Mouse (Mus musculus) embryonic facial prominence, embryonic 10.5 days (tissue): Measurements from ENCODE around the gene Krtap9-5. TPM values are rescaled to one million over a fixed set of nuclear protein-coding genes. Genes with fewer than 3 reads are reported as not detected.

ENCODE experiments used
- DNase-seq: peaks from one replicate; pipeline ENCODE4 v3.0.0-alpha.2; 2017; ENCODE audit warnings: low spot score
- H3K27ac ChIP-seq: fragments of 300-500 bp; sonication (generic); replicated peaks from 2 replicates; pipeline ENCODE4 v1.5.1; 2016; ENCODE audit warnings: mild to moderate bottlenecking
- H3K27me3 ChIP-seq: fragments of 300-500 bp; sonication (generic); replicated peaks from 2 replicates; pipeline ENCODE4 v1.6.1; 2016; ENCODE audit warnings: low read depth, mild to moderate bottlenecking; ENCODE audit not compliant: poor library complexity, severe bottlenecking
- H3K36me3 ChIP-seq: fragments of 300-500 bp; sonication (generic); replicated peaks from 2 replicates; pipeline ENCODE4 v1.6.1; 2016; ENCODE audit warnings: mild to moderate bottlenecking, moderate library complexity
- H3K4me1 ChIP-seq: fragments of 300-500 bp; sonication (generic); 2 replicates; pipeline ENCODE4 v1.6.1; 2016
- H3K4me3 ChIP-seq: fragments of 300-500 bp; sonication (generic); 2 replicates; pipeline ENCODE4 v1.5.1; 2016; ENCODE audit warnings: mild to moderate bottlenecking, moderate library complexity
- H3K9me3 ChIP-seq: fragments of 300-500 bp; sonication (generic); 2 replicates; pipeline ENCODE4 v1.6.1; 2016; ENCODE audit warnings: mild to moderate bottlenecking
- WGBS: fragments of 180-500 bp; shearing (Covaris S2); methylation state at CpG from one replicate; pipeline ENCODE4 v1.1.7; 2016; 5-methylcytosine and 5-hydroxymethylcytosine counted together
- polyA plus RNA-seq: library from polyadenylated mRNA; unstranded; fragments of >200 nt; fragmentation: Nextera tagmentation; extraction: Ambion mirVana; gene quantifications from 2 replicates; pipeline ENCODE4 v1.2.1, GENCODE M21; 2016

Krtap9-5 gene
- polyA plus RNA-seq = not detected in 2 replicates

GRCm38 (mm10) chr11:99948175-99948574 is at the start of gene Krtap9-5:
Gene Krtap9-5 (plus strand): TSS chr11:99948475.
- no peak for DNase-seq
- Histone ChIP-seq H3K9me3 (no peaks in the 10 kb centered on the region; the same call in 1 of the 2 replicates), H3K36me3 (no peaks in the 10 kb centered on the region), H3K27ac (no peak within 1 kb of the TSS), H3K4me1 (no peaks in the 10 kb centered on the region), H3K27me3 (no peaks in the 10 kb centered on the region), H3K4me3 (no peak within 1 kb of the TSS)
- WGBS = 88% methylated on average over 2 of the region's 2 CpGs

- H3K9me3 ChIP-seq = no peaks in the 10 kb centered on the region
- H3K36me3 ChIP-seq = no peaks in the 10 kb centered on the region
- H3K4me3 ChIP-seq = no peak within 1 kb of the TSS
- WGBS = 88% methylated on average over 2 of the region's 2 CpGs
- H3K27ac ChIP-seq = no peak within 1 kb of the TSS
- no peak for DNase-seq
- H3K4me1 ChIP-seq = no peaks in the 10 kb centered on the region
- H3K27me3 ChIP-seq = no peaks in the 10 kb centered on the region
Measured at GRCm38 (mm10) chr11:99907620-99908019, 40.7 kb upstream of the Krtap9-5 start, which contains the start of gene Krtap31-1. Gene Krtap31-1 (plus strand): TSS chr11:99907920.

- Histone ChIP-seq H3K4me3 (no peak within 1 kb of the TSS), H3K27me3 (no peaks in the 10 kb centered on the region; the same call in 1 of the 2 replicates), H3K4me1 (no peaks in the 10 kb centered on the region), H3K9me3 (no peaks in the 10 kb centered on the region), H3K27ac (no peak within 1 kb of the TSS), H3K36me3 (no peaks in the 10 kb centered on the region)
- no peak for DNase-seq
- WGBS = 89% methylated on average over 3 of the region's 3 CpGs
Measured at GRCm38 (mm10) chr11:99914451-99914850, 33.8 kb upstream of the Krtap9-5 start, which contains the start of gene Gm11565. Gene Gm11565 (plus strand): TSS chr11:99914751.

- no peak for DNase-seq
- Histone ChIP-seq H3K9me3 (no peaks in the 10 kb centered on the region), H3K27me3 (no peaks in the 10 kb centered on the region), H3K36me3 (no peaks in the 10 kb centered on the region), H3K4me3 (no peak within 1 kb of the TSS), H3K4me1 (no peaks in the 10 kb centered on the region), H3K27ac (no peak within 1 kb of the TSS)
- WGBS = 85% methylated on average over 1 of the region's 1 CpGs
Measured at GRCm38 (mm10) chr11:99935991-99936390, 12.3 kb upstream of the Krtap9-5 start, which contains the start of gene Krtap31-2. Gene Krtap31-2 (plus strand): TSS chr11:99936291.

- Histone ChIP-seq H3K36me3 (no peaks in the 10 kb centered on the region), H3K9me3 (no peaks in the 10 kb centered on the region), H3K4me1 (no peaks in the 10 kb centered on the region), H3K27ac (no peak overlapping the region), H3K27me3 (no peaks in the 10 kb centered on the region), H3K4me3 (no peak overlapping the region)
- WGBS = 85% methylated on average over 9 of the region's 9 CpGs
- no peak for DNase-seq
Measured at GRCm38 (mm10) chr11:99937751-99938264, 10.5 kb upstream of the Krtap9-5 start.

GRCm38 (mm10) chr11:99964213-99964612 is 15.9 kb downstream of the Krtap9-5 start:
- Histone ChIP-seq H3K36me3 (no peaks in the 10 kb centered on the region), H3K9me3 (no peaks in the 10 kb centered on the region), H3K4me1 (no peaks in the 10 kb centered on the region), H3K27me3 (no peaks in the 10 kb centered on the region), H3K27ac (no peak overlapping the region), H3K4me3 (no peak overlapping the region)
- DNase-seq = no peak
- 54% methylated on average over 6 of the region's 6 CpGs for WGBS

- WGBS = 74% methylated on average over 2 of the region's 2 CpGs
- Histone ChIP-seq H3K9me3 (no peaks in the 10 kb centered on the region), H3K4me3 (no peak overlapping the region)
Measured at GRCm38 (mm10) chr11:99965961-99966360, 17.7 kb downstream of the Krtap9-5 start.

GRCm38 (mm10) chr11:99978953-99979352 is 30.7 kb downstream of the Krtap9-5 start, which contains the start of gene Krtap29-1:
Gene Krtap29-1 (minus strand): TSS chr11:99979053.
- no peak within 1 kb of the TSS for H3K4me3 ChIP-seq
- no peaks in the 10 kb centered on the region for H3K9me3 ChIP-seq
- H3K27me3 ChIP-seq = no peaks in the 10 kb centered on the region
- no peak within 1 kb of the TSS for H3K27ac ChIP-seq
- no peak for DNase-seq
- WGBS = 81% methylated on average over 5 of the region's 5 CpGs
- H3K4me1 ChIP-seq = no peaks in the 10 kb centered on the region
- H3K36me3 ChIP-seq = no peaks in the 10 kb centered on the region

More at GRCm38 (mm10) chr11:99965961-99966360, 17.7 kb downstream of the Krtap9-5 start:
- H3K4me1 ChIP-seq = no peaks in the 10 kb centered on the region
- DNase-seq = no peak
- no peak overlapping the region for H3K27ac ChIP-seq
- no peaks in the 10 kb centered on the region for H3K27me3 ChIP-seq
- no peaks in the 10 kb centered on the region for H3K36me3 ChIP-seq

GRCm38 (mm10) chr11:99982731-99983130 is 34.5 kb downstream of the Krtap9-5 start:
- 90% methylated on average over 9 of the region's 9 CpGs for WGBS
- DNase-seq = no peak

GRCm38 (mm10) chr11:99983442-99983841 is 35.2 kb downstream of the Krtap9-5 start:
- Histone ChIP-seq H3K36me3 (no peaks in the 10 kb centered on the region), H3K4me1 (no peaks in the 10 kb centered on the region), H3K27me3 (no peaks in the 10 kb centered on the region), H3K4me3 (no peak overlapping the region), H3K27ac (no peak overlapping the region), H3K9me3 (no peaks in the 10 kb centered on the region)
- DNase-seq = no peak
- 86% methylated on average over 1 of the region's 1 CpGs for WGBS

More at GRCm38 (mm10) chr11:99982731-99983130, 34.5 kb downstream of the Krtap9-5 start:
- H3K4me1 ChIP-seq = no peaks in the 10 kb centered on the region
- no peaks in the 10 kb centered on the region for H3K36me3 ChIP-seq
- H3K27ac ChIP-seq = no peak overlapping the region
- H3K27me3 ChIP-seq = no peaks in the 10 kb centered on the region
- no peaks in the 10 kb centered on the region for H3K9me3 ChIP-seq
- H3K4me3 ChIP-seq = no peak overlapping the region

- no peak for DNase-seq
- Histone ChIP-seq H3K27ac (no peak overlapping the region), H3K36me3 (no peaks in the 10 kb centered on the region), H3K9me3 (no peaks in the 10 kb centered on the region), H3K4me3 (no peak overlapping the region), H3K4me1 (no peaks in the 10 kb centered on the region), H3K27me3 (no peaks in the 10 kb centered on the region)
- 90% methylated on average over 20 of the region's 20 CpGs for WGBS
Measured at GRCm38 (mm10) chr11:99985291-99986092, 37.2 kb downstream of the Krtap9-5 start.

- Histone ChIP-seq H3K4me1 (no peaks in the 10 kb centered on the region), H3K36me3 (no peaks in the 10 kb centered on the region), H3K27ac (no peak within 1 kb of the TSS), H3K27me3 (no peaks in the 10 kb centered on the region), H3K4me3 (no peak within 1 kb of the TSS), H3K9me3 (no peaks in the 10 kb centered on the region)
- WGBS = 91% methylated on average over 8 of the region's 8 CpGs
- DNase-seq = no peak
Measured at GRCm38 (mm10) chr11:99986180-99986647, 37.9 kb downstream of the Krtap9-5 start, which contains the start of gene Krtap16-1. Gene Krtap16-1 (minus strand): TSS chr11:99986597.
